Mouse (Mus musculus) C2C12 (cell line): ENCODE data around the gene Tbx1. TPM values are rescaled to one million over a fixed set of nuclear protein-coding genes. Genes with fewer than 3 reads are reported as not detected.

Experiments
- H3K27me3 ChIP-seq: one replicate; pipeline ENCODE4 v1.6.1; 2011; ENCODE audit not compliant: control insufficient read depth, insufficient read depth, insufficient read length
- H3K36me3 ChIP-seq: one replicate; pipeline ENCODE4 v1.6.1; 2011; ENCODE audit not compliant: control insufficient read depth, insufficient read depth
- H3K4me3 ChIP-seq: one replicate; pipeline ENCODE4 v1.5.1; 2011; ENCODE audit warnings: mild to moderate bottlenecking, control low read depth; ENCODE audit not compliant: poor library complexity, insufficient read depth, severe bottlenecking
- H3K79me2 ChIP-seq: one replicate; pipeline ENCODE4 v1.6.1; 2011; ENCODE audit not compliant: control insufficient read depth, insufficient read depth
- H3K79me3 ChIP-seq: one replicate; pipeline ENCODE4 v1.6.1; 2011; ENCODE audit warnings: low read depth, control low read depth
- H3ac ChIP-seq: one replicate; pipeline ENCODE3; 2011; ENCODE audit warnings: low read depth; ENCODE audit not compliant: control insufficient read depth, insufficient read length
- CEBPB ChIP-seq: IDR thresholded peaks from one replicate; pipeline ENCODE4 v1.6.1; 2011; ENCODE audit warnings: low read depth, mild to moderate bottlenecking, control low read depth, moderate library complexity
- CTCF ChIP-seq: IDR thresholded peaks from one replicate; pipeline ENCODE4 v1.5.1; 2011; ENCODE audit not compliant: control insufficient read depth, insufficient read depth, insufficient read length
- FOSL1 ChIP-seq: IDR thresholded peaks from one replicate; pipeline ENCODE4 v1.8.0; 2011; ENCODE audit warnings: mild to moderate bottlenecking, low read length; ENCODE audit not compliant: poor library complexity, insufficient read depth, severe bottlenecking
- MAX ChIP-seq: IDR thresholded peaks from one replicate; pipeline ENCODE4 v1.6.1; 2011; ENCODE audit warnings: mild to moderate bottlenecking, control low read depth
- MYOD1 ChIP-seq: IDR thresholded peaks from one replicate; pipeline ENCODE4 v1.6.1; 2011; ENCODE audit warnings: low read depth; ENCODE audit not compliant: control insufficient read depth, insufficient read length
- MYOG ChIP-seq: IDR thresholded peaks from one replicate; pipeline ENCODE4 v1.6.1; 2011; ENCODE audit not compliant: control insufficient read depth, insufficient read length; ENCODE audit errors: extremely low read depth
- USF1 ChIP-seq: IDR thresholded peaks from one replicate; pipeline ENCODE4 v1.6.1; 2011; ENCODE audit warnings: low read depth, mild to moderate bottlenecking, control low read depth, moderate library complexity
- polyA plus RNA-seq: library from polyadenylated mRNA; unstranded; fragments of >200 nt; fragmentation: generic; extraction: Trizol; gene quantifications from one replicate; pipeline ENCODE4 v1.2.1, GENCODE M21; 2012; ENCODE audit warnings: missing spikeins

Tbx1 gene
- polyA plus RNA-seq, 1 experiment: 12.1 TPM

DNA sequence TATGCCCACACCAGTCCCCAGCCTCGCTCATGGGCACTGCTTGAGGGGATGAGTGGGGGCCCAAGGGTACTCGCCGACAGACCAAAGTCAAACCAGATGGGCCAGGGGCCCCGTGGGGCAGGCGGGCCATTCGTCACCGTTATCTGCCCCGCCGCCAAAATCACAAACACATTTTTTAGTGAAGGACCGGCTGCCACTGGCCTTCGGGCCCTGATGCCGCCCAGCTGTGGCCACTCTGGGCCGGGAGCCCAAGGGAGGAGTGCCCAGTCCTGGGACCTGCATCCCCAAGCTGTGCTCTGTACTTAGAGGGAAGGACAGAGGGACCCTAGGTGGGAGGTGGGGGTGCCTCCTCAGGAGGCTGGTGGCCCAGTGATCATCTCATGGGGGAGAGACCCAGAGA, 21.3 kb upstream of the Tbx1 start:
- H3K36me3 ChIP-seq: no peaks in the 10 kb centered on the region
- no peak overlapping the region for H3K4me3 ChIP-seq
- no peaks in the 10 kb centered on the region for H3K27me3 ChIP-seq
- TF ChIP-seq CTCF (no peak), CEBPB (no peak)
- H3ac ChIP-seq: no peak overlapping the region
- no peaks in the 10 kb centered on the region for H3K79me3 ChIP-seq
- no peaks in the 10 kb centered on the region for H3K79me2 ChIP-seq

DNA sequence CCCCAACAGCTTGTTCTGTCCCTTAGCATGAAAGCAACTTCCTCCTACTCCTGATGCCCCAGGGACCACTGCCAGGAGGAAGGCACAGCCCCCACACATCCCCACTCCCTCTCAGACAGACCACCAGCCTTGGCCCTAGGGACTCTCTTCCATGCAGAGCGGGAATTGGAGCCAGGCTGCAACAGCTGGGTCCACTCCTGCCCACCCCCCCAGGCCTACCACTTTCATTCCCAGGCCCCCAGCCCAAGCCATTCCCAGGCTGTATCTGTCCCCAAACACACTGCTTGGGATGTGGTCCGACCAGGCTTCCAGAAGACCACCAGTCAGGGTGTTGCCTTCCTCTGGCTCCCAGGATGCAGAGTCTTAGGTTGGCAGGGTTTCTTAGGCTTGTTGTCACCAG, 18.6 kb upstream of the Tbx1 start:
- Histone ChIP-seq H3K79me2 (no peaks in the 10 kb centered on the region), H3K4me3 (no peak overlapping the region), H3K79me3 (no peaks in the 10 kb centered on the region), H3K36me3 (no peaks in the 10 kb centered on the region), H3K27me3 (no peaks in the 10 kb centered on the region), H3ac (no peak overlapping the region)
- TF ChIP-seq USF1 (no peak), MYOG (no peak), CEBPB (no peak), FOSL1 (no peak), MAX (no peak), MYOD1 (no peak)

DNA sequence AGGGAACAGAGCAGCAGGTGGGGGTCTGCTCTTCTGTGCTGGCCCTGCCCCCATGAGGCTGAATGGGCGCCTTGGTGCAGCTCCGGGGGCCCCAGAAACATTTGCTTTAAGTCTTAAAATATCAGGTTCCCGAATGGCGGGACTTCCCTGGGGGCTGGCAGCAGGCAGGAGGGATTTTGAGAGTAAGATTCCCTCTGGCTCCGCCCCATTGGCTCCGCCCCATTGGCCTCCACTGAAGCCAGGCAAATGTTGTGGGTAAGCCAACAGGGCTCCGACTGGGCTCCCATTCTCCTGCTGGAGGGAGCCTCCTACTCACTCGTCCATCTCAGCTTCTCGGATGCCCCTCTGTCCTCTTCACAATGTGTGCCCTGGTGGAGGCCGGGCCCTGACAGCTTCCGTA, 17.8 kb upstream of the Tbx1 start:
- no peaks in the 10 kb centered on the region for H3K27me3 ChIP-seq
- no peaks in the 10 kb centered on the region for H3K79me2 ChIP-seq
- no peak overlapping the region for H3ac ChIP-seq
- no peaks in the 10 kb centered on the region for H3K79me3 ChIP-seq
- TF ChIP-seq MAX (no peak), FOSL1 (no peak), CTCF (no peak), MYOG (no peak), MYOD1 (no peak), CEBPB (no peak), USF1 (no peak)
- no peak overlapping the region for H3K4me3 ChIP-seq
- H3K36me3 ChIP-seq: no peaks in the 10 kb centered on the region

DNA sequence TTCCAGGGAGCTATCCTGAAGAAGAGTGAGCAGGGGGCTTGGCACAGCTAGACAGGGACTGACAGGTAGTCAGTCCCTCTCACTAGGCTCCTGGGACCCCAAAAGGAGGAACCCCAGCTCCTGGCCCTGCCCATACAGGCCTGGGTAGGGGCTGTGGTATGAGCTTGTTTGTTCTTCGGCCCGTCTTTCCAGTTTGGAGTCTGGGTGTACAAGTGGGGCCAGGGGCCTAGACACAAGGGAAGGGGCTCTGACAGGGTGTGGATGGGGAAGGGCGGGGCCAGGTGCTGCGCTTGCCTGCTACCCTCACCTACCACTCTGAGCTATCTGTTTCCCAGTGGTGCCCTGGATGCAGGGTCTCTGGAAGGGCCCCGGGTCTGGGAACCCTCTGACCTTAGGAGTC, 15.2 kb upstream of the Tbx1 start:
- Histone ChIP-seq H3K79me3 (no peaks in the 10 kb centered on the region), H3ac (no peak overlapping the region), H3K4me3 (no peak overlapping the region), H3K27me3 (no peaks in the 10 kb centered on the region), H3K79me2 (no peaks in the 10 kb centered on the region), H3K36me3 (no peaks in the 10 kb centered on the region)
- TF ChIP-seq USF1 (no peak), MAX (no peak), FOSL1 (no peak), CEBPB (no peak), MYOD1 (no peak), CTCF (no peak), MYOG (no peak)

DNA sequence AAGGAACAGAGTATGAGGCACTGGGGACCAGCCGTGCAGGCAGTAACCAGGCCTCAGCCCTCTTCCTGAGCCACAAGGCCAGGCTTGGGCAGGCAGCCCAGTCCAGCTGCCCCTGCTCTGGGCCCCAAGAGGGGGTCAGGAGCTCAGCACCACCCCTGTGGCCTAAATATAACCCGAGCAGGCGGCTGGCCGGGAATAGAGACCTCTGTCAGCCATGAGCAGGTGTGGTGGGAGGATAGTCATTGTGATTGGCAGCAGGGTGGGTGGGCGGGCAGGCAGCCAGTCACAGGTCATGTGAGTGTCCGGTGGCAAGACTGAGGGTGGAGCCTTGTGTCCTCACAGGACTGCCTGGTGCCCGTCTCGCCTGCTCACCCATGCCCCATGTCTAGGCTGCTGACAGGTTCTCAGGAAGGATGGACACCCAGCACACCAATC, 13.8 kb upstream of the Tbx1 start:
- Histone ChIP-seq H3K79me3 (no peaks in the 10 kb centered on the region), H3K4me3 (no peak overlapping the region), H3K27me3 (no peaks in the 10 kb centered on the region), H3ac (no peak overlapping the region), H3K36me3 (no peaks in the 10 kb centered on the region), H3K79me2 (no peaks in the 10 kb centered on the region)
- no peak for TF ChIP-seq MYOG
- no peak for TF ChIP-seq CEBPB
- no peak for TF ChIP-seq MAX
- no peak for TF ChIP-seq MYOD1
- no peak for TF ChIP-seq FOSL1
- no peak for TF ChIP-seq CTCF
- TF ChIP-seq USF1: no peak

DNA sequence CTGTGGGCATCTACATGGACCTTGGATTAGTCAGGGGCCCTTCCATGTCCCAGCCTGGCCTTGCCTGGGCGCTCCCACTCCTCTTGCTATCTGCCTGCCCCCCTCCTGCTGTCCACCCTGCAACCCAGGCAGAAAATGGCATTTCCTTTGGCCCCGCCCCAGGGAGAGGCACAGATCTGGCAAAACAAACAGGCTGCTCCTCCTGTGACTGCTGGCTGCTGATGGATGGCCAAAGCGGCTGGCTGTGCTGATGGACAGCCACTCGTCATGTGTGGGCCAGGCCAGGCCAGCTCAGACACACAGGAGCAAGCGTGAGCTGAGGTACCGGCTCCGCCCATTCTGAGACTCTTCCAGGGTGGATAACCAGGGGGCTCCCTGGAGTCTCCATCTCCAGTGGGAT, 11.0 kb upstream of the Tbx1 start:
- Histone ChIP-seq H3ac (no peak overlapping the region), H3K27me3 (no peaks in the 10 kb centered on the region), H3K36me3 (no peaks in the 10 kb centered on the region), H3K79me3 (no peaks in the 10 kb centered on the region), H3K79me2 (no peaks in the 10 kb centered on the region), H3K4me3 (no peak overlapping the region)
- TF ChIP-seq USF1 (no peak), FOSL1 (no peak), CEBPB (no peak), MYOG (no peak), MAX (no peak), MYOD1 (no peak), CTCF (no peak)
